Mouse (Mus musculus): ENCODE measurements around the gene Ap4b1.

DNA sequence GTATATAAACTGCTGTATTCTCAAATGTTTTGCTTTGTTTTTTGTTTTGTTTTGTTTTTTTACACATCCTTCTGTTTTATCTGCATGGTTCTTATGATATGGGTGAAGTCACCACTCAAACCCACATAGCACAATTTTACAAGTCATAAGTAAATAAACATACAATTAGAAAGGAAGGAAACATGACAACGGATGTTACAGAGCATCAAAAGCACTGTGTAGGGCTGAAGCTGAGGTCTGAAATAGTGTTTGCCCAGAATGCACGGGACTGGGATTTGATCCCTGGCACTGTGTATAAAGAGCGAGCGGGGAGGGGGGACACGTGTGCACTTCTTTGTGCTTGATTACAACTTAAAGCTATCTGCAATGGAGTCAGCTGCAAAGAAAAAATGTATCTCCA is 28.5 kb upstream of the Ap4b1 start:
- no peak for TF ChIP-seq TAL1 (conservative IDR thresholded peaks at IDR 0.05; ENCODE audit: low read depth, low read length)
- no peak for TF ChIP-seq CTCF (IDR thresholded peaks at IDR 0.05; ENCODE audit: low read depth, low read length)
- TF ChIP-seq GATA1 (IDR thresholded peaks at IDR 0.05; ENCODE audit: borderline replicate concordance, low read length): no peak
- no peak for TF ChIP-seq GATA2 (IDR thresholded peaks at IDR 0.05; ENCODE audit: borderline replicate concordance, low read depth, low read length)
